Mouse (Mus musculus): ENCODE data around the gene Atp6v1g2. TPM values are rescaled to one million over a fixed set of nuclear protein-coding genes. Genes with fewer than 3 reads are reported as not detected.

Gene Atp6v1g2
- polyA plus RNA-seq, 1 experiment from 2014 or later: 3.8 TPM

DNA sequence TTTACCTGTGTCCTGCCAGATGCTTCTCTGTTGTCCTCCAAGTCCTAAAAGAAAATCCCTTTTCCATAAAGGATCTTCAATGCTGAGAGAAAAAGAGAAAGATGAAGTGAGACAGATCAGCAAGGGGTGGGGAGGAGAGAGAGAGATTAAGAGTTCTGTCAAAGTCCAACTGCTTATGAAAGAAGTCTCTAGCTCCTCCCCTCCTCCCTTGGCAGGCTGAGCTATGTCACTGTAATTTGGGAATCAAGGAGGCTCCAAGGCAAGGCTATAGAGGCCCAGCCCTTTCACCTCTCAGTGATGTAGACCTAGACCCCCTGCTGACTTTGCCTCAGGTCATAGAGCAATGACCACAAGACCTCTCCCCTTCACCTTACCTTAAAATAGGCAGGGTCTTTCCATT is 52.0 kb downstream of the Atp6v1g2 start:
- 0 out of 2 replicates have a peak, but pooled peaks cover 3% of the 10 kb centered on the region for H3K27me3 ChIP-seq
- no peak overlapping the region for H3K9ac ChIP-seq
- no peaks in the 10 kb centered on the region for H3K9me3 ChIP-seq
- no peak for ATAC-seq (ENCODE audit: insufficient number of reproducible peaks, low FRiP score, low TSS enrichment, low read depth)
- H3K4me1 ChIP-seq: no peaks in the 10 kb centered on the region
- no peak overlapping the region for H3K4me3 ChIP-seq
- H3K27ac ChIP-seq: no peak overlapping the region
- H3K36me3 ChIP-seq: no peaks in the 10 kb centered on the region
- H3K4me2 ChIP-seq: no peak overlapping the region

Small RNAs within 50 kb of the gene (microRNA-seq; reads per million reads assigned to microRNA genes)
- gene Mir6973a (not detected), gene Mir6974 (not detected), gene Mir6975 (1.4 reads per million), gene Mir8094 (not detected)

Other genes with a start within 250 kb of the Atp6v1g2 start
- gene Vars, start 232.7 kb upstream of the Atp6v1g2 start, polyA plus RNA-seq (2015; fragmentation: Nextera tagmentation; extraction: Ambion mirVana): 94.4 and 95.1 TPM in 2 replicates
- gene Vwa7, start 217.1 kb upstream of the Atp6v1g2 start, polyA plus RNA-seq (2015; fragmentation: Nextera tagmentation; extraction: Ambion mirVana): 0.18 and 0.20 TPM in 2 replicates
- gene Sapcd1, start 205.6 kb upstream of the Atp6v1g2 start, polyA plus RNA-seq (2015; fragmentation: Nextera tagmentation; extraction: Ambion mirVana): 8.9 and 9.4 TPM in 2 replicates
- gene Msh5, start 186.9 kb upstream of the Atp6v1g2 start, polyA plus RNA-seq (2015; fragmentation: Nextera tagmentation; extraction: Ambion mirVana): 3.0 and 3.5 TPM in 2 replicates
- gene Clic1, start 183.7 kb upstream of the Atp6v1g2 start, polyA plus RNA-seq (2015; fragmentation: Nextera tagmentation; extraction: Ambion mirVana): 351 and 363 TPM in 2 replicates
- gene Ddah2, start 174.6 kb upstream of the Atp6v1g2 start, polyA plus RNA-seq (2015; fragmentation: Nextera tagmentation; extraction: Ambion mirVana): 321 and 336 TPM in 2 replicates
- gene Ly6g6c, start 168.3 kb upstream of the Atp6v1g2 start, polyA plus RNA-seq (2015; fragmentation: Nextera tagmentation; extraction: Ambion mirVana): 181 and 203 TPM in 2 replicates
- gene Mpig6b, start 167.5 kb upstream of the Atp6v1g2 start, polyA plus RNA-seq (2015; fragmentation: Nextera tagmentation; extraction: Ambion mirVana): 1.0 and 1.4 TPM in 2 replicates
- 50.6 and 53.7 TPM in 2 replicates for gene Ly6g6e, start 156.8 kb upstream of the Atp6v1g2 start, polyA plus RNA-seq (2015; fragmentation: Nextera tagmentation; extraction: Ambion mirVana)
- gene Ly6g6d, start 155.6 kb upstream of the Atp6v1g2 start, polyA plus RNA-seq (2015; fragmentation: Nextera tagmentation; extraction: Ambion mirVana): 1.1 and 2.4 TPM in 2 replicates
- gene Ly6g6f, start 148.1 kb upstream of the Atp6v1g2 start, polyA plus RNA-seq (2015; fragmentation: Nextera tagmentation; extraction: Ambion mirVana): 0.13 and 0.20 TPM in 2 replicates
- gene Abhd16a, start 144.4 kb upstream of the Atp6v1g2 start, polyA plus RNA-seq (2015; fragmentation: Nextera tagmentation; extraction: Ambion mirVana): 101 and 112 TPM in 2 replicates
- not detected in 2 replicates for gene Ly6g5c, start 125.4 kb upstream of the Atp6v1g2 start, polyA plus RNA-seq (2015; fragmentation: Nextera tagmentation; extraction: Ambion mirVana)
- 0.78 and 0.99 TPM in 2 replicates for gene Ly6g5b, start 118.2 kb upstream of the Atp6v1g2 start, polyA plus RNA-seq (2015; fragmentation: Nextera tagmentation; extraction: Ambion mirVana)
- 16.8 and 17.4 TPM in 2 replicates for gene Gpank1, start 112.2 kb upstream of the Atp6v1g2 start, polyA plus RNA-seq (2015; fragmentation: Nextera tagmentation; extraction: Ambion mirVana)
- 293 and 297 TPM in 2 replicates for gene Csnk2b, start 111.6 kb upstream of the Atp6v1g2 start, polyA plus RNA-seq (2015; fragmentation: Nextera tagmentation; extraction: Ambion mirVana)
- gene D17H6S53E, start 107.3 kb upstream of the Atp6v1g2 start, polyA plus RNA-seq (2015; fragmentation: Nextera tagmentation; extraction: Ambion mirVana): 10.5 and 11.2 TPM in 2 replicates
- gene Apom, start 101.6 kb upstream of the Atp6v1g2 start, polyA plus RNA-seq (2015; fragmentation: Nextera tagmentation; extraction: Ambion mirVana): 0.52 and 2.0 TPM in 2 replicates
- gene Bag6, start 98.5 kb upstream of the Atp6v1g2 start, polyA plus RNA-seq (2015; fragmentation: Nextera tagmentation; extraction: Ambion mirVana): 49.6 and 51.8 TPM in 2 replicates
- gene Prrc2a, start 68.8 kb upstream of the Atp6v1g2 start, polyA plus RNA-seq (2015; fragmentation: Nextera tagmentation; extraction: Ambion mirVana): 142 and 147 TPM in 2 replicates
- gene Aif1, start 57.6 kb upstream of the Atp6v1g2 start, polyA plus RNA-seq (2015; fragmentation: Nextera tagmentation; extraction: Ambion mirVana): 14.6 and 18.6 TPM in 2 replicates
- gene Lst1, start 45.2 kb upstream of the Atp6v1g2 start, polyA plus RNA-seq (2015; fragmentation: Nextera tagmentation; extraction: Ambion mirVana): 25.8 and 27.5 TPM in 2 replicates
- gene Ltb, start 39.2 kb upstream of the Atp6v1g2 start, polyA plus RNA-seq (2015; fragmentation: Nextera tagmentation; extraction: Ambion mirVana): 1.0 and 1.2 TPM in 2 replicates
- gene Tnf, start 31.7 kb upstream of the Atp6v1g2 start, polyA plus RNA-seq (2015; fragmentation: Nextera tagmentation; extraction: Ambion mirVana): 0.64 and 0.82 TPM in 2 replicates
- 0.37 TPM in 1 of 2 replicates, not detected in the other for gene Lta, start 28.3 kb upstream of the Atp6v1g2 start, polyA plus RNA-seq (2015; fragmentation: Nextera tagmentation; extraction: Ambion mirVana)
- 0.41 and 0.77 TPM in 2 replicates for gene Gm16181, start 12.8 kb upstream of the Atp6v1g2 start, polyA plus RNA-seq (2015; fragmentation: Nextera tagmentation; extraction: Ambion mirVana)
- gene Nfkbil1, start 2.1 kb downstream of the Atp6v1g2 start, polyA plus RNA-seq (2015; fragmentation: Nextera tagmentation; extraction: Ambion mirVana): 11.2 and 11.8 TPM in 2 replicates
- gene Ddx39b, start 8.1 kb downstream of the Atp6v1g2 start, polyA plus RNA-seq (2015; fragmentation: Nextera tagmentation; extraction: Ambion mirVana): 401 and 418 TPM in 2 replicates
- 84.7 and 93.0 TPM in 2 replicates for gene H2-D1, start 29.1 kb downstream of the Atp6v1g2 start, polyA plus RNA-seq (2015; fragmentation: Nextera tagmentation; extraction: Ambion mirVana)
- gene H2-Q1, start 86.7 kb downstream of the Atp6v1g2 start, polyA plus RNA-seq (2015; fragmentation: Nextera tagmentation; extraction: Ambion mirVana): not detected in 2 replicates
- gene H2-Q2, start 108.6 kb downstream of the Atp6v1g2 start, polyA plus RNA-seq (2015; fragmentation: Nextera tagmentation; extraction: Ambion mirVana): 0.20 and 0.29 TPM in 2 replicates
- gene H2-Q4, start 146.0 kb downstream of the Atp6v1g2 start, polyA plus RNA-seq (2015; fragmentation: Nextera tagmentation; extraction: Ambion mirVana): 3.2 and 4.3 TPM in 2 replicates
- gene H2-Q6, start 191.2 kb downstream of the Atp6v1g2 start, polyA plus RNA-seq (2015; fragmentation: Nextera tagmentation; extraction: Ambion mirVana): 0.35 and 0.46 TPM in 2 replicates
- 3.1 and 3.3 TPM in 2 replicates for gene H2-Q7, start 205.5 kb downstream of the Atp6v1g2 start, polyA plus RNA-seq (2015; fragmentation: Nextera tagmentation; extraction: Ambion mirVana)
- 0.65 and 1.2 TPM in 2 replicates for gene H2-Q10, start 236.4 kb downstream of the Atp6v1g2 start, polyA plus RNA-seq (2015; fragmentation: Nextera tagmentation; extraction: Ambion mirVana)

All from limb, embryonic 15.5 days (tissue).